Mouse (Mus musculus) spleen, adult 12 weeks (tissue): Measurements from ENCODE around the gene Epb42.
A peak's percentile ranks its signal among the peaks of the same experiment; 100 is the strongest.
"Not testable (repeated sequence)": the region's sequence is repeated elsewhere in the genome, so short reads cannot be mapped to it uniquely, and the experiment has no call there.

ENCODE experiments used
- DNase-seq: peaks from one replicate; pipeline ENCODE4 v3.0.0; 2022; ENCODE audit warnings: low spot score

The Epb42 gene

DNA sequence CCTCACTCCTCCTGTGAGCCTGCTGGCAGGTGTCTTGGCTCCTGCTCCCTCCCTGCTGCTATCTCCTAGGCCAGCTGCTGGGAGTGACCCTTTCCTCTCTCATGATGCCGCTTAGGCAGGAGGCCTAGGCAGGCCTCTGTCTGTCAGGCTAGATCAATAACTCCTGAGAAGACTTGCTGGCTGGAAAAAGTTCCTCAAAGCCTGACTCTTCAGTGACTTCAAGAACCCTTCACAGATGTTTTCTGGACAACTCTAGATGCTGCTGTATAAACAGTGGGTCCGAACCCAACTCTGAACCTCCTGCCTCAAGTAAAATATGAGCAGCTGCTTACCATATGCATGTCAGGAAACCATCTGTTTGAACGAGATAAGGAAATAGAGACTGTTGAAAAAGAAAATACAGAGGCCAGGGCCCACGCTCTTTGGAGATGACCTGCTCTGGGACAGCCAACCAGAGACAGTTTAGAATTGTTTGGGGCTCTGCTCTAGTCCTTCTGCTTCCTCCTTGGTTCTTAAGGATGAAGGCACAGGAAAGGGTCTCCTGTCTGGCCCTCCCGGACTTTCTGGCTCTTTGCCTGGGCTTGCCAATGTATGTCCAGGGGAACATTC, at the start of gene Epb42:
TSS of gene Epb42 (minus strand) at position 340 of the 609 bp plus-strand sequence.
- peak; percentile 79 for DNase-seq

DNA sequence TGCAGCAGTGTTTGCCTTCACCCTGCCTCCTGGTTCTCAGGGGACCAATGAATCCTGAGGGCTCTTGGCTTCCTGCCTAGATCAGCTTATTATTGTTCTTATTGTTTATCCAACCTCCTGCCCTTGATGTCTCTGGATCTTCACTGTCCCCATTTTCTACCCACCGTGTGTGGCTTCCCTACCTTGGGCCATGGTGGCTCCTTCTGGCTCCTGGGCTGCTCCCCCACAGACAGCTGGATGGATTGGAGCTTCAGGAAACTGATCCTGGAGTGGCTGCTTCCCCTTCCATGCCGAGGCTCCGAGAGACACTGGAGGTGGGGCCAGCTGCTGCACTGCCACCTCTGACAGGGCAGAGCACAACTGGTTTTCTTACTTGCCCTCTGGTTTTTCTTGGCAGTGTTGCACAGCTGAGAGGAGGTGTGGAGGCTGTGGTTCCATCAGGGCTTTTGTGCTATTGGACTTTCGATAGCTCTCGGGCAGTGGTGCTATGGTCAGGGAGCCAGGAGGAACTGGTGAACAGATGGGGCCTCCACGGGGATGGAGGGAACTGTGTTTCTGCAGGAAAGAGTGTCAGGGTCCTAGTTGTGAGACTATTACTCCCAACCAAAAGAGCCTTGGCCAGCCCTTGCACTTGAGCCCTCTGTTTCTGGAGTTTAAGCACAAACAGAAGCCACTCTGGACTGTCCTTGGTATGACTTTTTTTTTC, 48.8 kb upstream of the Epb42 start, which contains the start of gene Tgm5:
TSS of gene Tgm5 (minus strand) at position 362 of the 706 bp plus-strand sequence.
- DNase-seq = no peak

DNA sequence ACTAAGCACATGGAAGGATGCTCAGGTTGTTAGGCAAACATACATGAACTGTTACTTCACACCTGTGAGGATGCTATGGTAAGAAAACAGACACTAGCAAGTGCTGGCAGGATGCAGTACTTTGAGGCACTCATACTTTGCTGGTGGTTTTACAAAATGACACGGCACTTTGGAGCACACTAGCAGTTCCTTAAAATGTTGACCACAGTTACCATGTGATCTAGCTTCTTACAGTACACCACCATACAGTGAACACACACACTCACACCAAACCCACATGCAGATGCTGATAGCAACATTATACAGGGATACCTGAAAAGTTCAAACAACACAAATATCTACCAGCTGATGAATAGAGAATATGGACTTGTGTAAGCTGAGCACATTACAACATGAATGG, 45.8 kb upstream of the Epb42 start:
- no peak for DNase-seq

DNA sequence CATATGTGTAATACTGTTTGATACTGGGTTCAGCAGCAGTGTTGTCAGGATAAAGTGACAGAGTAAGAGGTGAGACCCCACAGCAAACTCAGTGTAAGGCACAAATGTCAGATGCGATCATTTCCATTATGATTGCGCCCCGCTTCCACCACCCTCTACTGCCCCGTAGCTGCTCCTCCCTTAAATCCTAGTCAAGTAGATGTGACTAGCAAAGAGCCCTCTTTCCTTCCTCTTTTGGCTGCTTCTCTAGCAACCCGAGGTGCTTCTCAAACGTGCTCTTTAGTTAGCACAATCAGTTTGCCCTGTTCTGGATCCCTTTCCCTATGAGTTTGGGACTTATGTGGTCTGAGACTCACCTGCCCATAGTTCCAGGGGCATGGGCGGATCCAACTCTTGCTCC, 37.9 kb upstream of the Epb42 start:
- DNase-seq = no peak

DNA sequence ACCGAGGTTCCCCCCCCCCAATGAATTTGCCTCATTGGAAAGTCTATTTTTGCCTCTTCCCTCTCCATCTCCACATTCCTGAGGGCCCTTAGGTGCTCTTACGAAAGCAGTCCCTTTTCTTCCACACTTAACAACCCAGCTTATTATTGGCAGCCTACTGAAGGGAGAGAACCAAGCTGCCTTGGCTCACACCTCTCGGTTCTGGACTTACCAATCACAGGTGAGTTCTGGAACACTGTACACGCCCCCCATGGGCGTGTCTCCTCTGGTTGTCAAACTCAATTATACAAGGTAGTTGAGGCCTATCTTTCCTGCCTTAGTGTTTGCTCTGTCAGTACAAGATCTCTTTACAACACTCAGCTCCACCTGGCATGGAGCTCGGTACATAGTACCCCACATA, 35.0 kb upstream of the Epb42 start:
- DNase-seq = no peak

DNA sequence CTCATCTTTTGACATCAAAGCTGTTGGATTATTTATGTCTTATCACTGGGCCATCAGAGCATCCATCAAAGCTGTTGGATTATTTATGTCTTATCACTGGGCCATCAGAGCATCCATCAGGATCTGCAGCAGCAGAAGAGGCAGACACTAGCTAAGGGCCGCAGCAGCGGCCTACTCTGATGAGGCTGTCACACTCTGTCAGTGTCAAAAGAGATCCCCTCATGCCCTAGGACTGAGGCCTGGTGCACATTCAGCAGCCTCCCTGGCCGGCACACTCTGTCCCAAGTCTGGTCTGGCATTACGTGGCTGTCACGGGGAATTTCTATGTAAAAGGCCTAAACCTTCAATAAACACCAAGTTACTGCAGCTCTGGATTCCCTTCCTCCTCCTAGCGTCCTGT, 32.6 kb upstream of the Epb42 start:
- no peak for DNase-seq

DNA sequence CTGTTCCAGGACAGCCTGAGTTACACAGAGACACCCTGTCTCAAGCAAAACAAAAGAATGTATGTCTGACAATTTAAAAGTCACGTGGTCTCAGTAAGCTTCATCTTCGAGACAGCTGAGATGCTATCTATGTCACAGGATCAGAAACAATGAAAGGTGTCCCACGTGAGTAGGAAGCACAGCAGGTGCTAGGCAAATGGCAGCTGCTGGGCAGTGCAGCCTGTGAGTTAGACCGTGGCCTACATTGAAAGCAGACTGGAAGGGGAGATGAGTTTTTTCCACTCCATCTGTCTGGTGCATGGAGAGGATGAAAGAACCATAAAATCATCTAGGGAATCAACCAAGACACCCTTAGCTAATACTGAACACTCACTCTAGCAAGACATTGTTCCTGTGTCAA, 30.2 kb upstream of the Epb42 start:
- DNase-seq = no peak

DNA sequence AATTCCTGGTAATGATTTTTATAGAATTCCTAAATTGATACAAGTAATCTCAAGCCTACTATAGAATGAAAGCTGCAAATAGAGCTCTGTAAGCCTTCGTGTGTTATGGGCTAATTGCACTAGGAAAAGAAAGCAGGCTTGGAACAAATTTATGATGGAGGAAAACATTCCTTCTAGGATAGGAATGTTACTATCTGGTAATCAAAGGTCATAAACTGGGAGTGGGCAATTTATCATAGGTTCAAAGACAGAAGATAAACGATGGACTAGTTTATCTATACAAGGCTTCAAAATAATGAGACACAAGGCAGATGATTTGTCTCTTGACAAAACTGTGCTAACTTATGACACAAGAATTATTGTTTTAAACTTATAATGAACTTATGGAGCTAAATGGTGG, 24.4 kb upstream of the Epb42 start:
- no peak for DNase-seq

DNA sequence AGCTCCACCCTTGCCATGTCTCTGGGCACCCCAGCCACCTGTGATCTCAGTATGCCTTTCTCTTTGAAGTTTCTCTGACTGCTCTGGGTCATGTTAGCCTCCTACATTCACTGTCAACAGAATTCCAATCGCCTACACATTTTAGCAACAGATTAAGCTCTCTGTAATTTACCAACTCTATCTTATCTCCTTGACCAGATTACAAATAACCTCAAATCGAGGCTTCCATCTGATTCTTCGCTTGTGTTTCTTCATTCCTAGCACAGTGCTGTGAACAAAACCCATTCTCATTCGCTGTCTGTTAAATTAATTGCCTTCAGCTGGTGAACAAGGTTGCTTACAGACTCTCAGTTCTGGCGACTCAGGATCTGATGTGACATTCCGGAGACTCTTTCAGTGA, 21.1 kb upstream of the Epb42 start:
- no peak for DNase-seq

DNA sequence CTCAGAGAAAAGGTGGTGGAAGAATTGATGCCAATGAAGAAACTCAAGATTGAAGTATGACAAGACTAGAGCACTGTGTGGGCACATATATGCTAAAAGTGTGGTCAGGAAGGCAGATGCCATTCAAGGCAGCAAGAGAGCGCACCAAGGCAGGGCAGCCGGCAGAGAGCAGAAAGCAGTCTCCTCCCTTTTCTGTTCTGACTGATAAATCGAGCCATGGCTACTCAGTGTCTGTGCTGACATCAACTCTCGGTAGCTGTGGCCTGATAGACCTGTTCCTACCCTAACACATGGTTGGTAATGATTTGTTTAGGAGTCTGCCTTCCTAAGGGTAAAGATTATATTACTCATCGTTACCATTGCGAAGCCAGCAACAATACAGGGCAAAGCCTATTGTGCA, 19.0 kb upstream of the Epb42 start:
- peak; percentile 40 for DNase-seq

DNA sequence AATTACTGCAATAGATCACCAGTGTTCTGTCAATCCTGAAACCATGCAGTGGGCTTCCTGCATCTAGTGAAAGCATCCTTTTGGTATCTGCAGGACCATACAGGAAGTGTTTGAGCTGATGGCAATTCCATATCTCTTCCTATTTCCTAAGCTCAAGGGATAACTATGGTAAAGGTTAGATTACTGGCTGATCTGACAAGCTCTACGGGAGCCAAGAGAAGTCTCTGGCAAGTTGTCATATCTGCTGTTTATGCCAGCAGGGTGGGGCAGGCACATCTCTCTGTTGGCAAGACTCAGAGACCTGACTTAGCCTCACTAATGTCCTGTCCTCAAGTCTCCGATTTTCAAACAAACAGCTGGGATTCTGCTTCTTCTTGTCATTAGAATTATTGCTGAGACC, 17.2 kb upstream of the Epb42 start:
- no peak for DNase-seq

DNA sequence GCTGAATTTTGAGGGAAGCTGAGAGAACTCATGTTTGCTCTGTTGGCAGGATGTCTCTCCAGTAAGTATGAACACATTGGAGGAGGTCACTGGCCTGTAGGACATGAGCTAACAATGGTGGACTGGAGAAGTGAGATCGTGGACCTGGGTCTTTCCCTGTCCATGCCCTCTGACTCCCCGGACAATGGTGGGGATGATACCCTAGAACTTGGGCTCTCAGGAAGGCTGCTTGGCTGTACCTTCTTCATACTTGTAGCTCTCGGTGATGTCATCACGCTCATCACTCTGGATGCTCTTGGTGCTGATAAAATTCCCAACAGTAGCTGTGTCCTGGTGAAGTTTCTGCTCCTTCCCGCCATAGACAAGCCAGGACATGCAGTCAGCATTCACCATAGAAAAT, 15.3 kb upstream of the Epb42 start:
- DNase-seq = no peak

DNA sequence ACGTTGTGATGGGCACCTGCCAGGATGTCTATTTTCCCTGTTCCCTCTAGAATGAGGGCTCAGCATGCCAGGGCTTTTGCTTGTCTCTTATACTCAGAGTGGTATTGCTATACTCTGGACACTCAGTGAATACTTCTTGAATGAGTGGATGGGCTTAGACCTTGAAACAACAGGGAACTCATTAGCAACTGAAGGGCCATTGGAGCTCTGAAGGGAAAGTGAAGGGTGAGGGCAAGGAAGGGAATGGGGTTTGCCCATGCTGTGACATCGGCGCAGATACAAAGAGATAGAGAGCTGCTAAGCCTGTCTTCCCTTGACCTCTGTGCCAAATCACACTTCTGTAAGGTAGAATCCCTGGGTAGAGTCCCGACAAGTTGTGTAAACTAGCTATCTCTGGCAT, 8.8 kb upstream of the Epb42 start:
- DNase-seq = no peak

DNA sequence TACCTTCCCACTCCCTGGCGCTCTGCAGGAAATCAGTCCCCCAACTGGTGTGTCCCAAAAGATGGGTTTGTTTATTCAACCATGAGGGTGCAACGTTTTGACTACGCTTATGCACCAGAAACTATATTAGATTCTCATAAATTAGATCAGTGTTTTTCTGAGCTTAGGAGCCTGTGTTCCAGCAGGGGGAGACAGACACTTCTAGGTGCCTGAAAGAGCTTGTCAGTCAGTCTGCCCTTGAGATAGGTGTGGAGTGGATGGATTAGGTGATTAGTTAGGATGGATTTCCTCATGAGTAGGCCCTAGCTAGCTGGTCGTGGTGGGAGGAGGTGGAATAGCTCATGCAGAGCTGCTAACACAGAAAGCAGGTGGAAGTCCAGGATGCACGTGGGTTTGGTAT, 4.2 kb upstream of the Epb42 start:
- DNase-seq = no peak

DNA sequence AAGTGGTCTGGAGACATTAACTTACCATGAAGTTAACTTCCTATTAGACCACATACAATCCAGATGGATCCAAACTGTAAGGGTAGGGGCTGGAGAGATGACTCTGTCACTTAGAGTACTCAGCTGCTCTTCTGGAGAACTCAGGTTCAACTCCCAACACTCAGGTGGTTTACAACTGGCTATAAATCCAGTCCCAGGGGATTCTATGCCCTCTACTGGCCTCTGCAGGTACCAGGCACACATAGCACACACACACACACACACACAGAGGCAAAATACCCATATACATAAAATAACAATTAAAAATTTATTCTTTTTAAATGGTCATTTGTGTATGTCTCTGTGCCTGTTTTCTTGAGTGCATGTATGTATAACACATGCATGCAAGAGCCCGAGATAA, 2.5 kb upstream of the Epb42 start:
- no peak for DNase-seq

DNA sequence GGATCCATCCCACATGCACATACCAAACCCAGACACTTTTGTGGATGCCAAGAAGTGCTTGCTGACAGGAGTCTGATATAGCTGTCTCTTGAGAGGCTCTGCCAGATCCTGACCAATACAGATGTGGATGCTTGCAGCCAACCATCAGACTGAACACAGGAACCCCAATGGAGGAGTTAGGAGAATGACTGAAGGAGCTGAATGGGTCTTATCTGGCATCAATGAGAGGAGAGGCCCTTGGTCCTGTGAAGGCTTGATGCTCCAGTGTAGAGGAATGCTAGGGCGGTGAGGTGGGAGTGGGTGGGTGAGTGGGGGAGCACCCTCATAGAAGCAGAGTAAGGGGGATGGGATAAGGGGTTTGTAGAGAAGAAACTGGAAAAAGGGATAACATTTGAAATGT, 2.0 kb upstream of the Epb42 start:
- not testable (repeated sequence) for DNase-seq

DNA sequence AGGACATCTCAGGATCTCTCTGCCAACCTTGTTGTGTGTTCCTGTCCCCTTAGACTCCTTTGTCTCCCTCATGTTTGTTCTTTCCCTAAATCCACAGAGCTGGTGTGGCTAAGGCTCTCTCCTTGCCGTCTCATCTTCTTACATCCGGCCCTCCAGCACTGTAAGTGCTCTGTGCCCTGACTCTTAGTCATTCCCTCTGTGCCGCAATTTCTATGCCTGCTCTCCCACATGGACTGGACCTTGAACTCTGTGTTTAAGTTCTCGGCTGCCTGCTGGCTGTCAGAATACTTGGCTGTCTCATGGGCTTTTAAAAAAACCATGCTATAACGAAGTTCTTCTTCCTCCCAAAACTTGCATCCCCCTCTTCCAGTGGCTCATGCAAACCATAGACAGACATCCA, 14.0 kb downstream of the Epb42 start:
- no peak for DNase-seq

DNA sequence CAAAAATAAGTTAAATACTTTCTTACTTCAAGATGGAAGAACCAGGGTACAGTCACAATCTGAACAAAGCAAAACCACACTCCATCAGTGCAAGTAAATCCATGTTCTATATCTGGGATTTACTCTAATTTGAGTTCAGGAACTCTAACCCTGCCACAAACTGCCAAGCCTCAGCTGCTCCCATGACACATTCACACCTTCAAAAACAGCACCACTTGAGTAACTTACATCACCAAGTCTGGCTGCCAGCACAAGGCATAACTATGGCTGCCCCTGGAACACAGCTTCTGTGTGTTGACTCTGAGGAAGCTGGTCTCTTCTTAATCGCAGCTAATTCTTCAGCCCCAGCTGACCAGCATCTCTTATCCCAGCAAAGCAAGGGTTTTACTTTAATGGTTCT, 19.7 kb downstream of the Epb42 start:
- no peak for DNase-seq

DNA sequence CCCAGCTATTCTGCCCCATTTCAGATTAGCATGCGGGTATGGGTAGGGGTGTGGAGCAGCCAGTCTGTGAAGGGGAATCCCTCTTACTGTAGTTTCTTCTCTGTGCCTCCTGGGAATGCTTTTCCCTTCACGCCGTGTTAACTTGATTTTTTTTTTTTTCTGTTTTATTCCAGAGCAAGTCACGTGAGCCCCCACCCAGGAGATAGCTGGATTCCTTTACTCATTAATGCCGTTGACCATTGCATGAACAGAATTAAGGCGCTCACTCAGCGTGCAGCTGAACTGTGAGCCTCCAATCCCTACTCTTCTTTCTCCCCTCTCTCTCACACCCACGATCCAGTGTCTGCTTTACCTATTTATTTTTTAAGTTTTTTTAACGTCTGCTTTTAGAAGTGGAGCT, 20.6 kb downstream of the Epb42 start:
- DNase-seq = no peak

DNA sequence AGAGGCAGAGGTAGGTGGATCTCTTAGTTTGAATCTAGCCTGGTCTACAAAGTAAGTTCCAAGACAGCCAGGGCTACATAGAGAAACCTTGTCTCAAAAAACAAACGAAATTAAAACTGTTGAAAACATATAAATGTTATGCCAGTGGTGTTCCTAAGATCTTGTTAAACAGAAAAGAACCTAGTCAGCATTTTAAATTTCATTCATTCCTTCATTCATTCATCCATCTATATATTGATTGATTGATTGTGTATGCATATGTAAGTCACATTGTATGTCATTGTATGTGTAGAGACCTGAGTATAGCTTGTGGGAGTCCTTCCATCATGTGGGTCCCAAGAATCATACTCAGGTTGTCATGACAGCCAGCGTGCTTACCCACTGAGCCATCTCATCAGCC, 21.4 kb downstream of the Epb42 start:
- DNase-seq = no peak

DNA sequence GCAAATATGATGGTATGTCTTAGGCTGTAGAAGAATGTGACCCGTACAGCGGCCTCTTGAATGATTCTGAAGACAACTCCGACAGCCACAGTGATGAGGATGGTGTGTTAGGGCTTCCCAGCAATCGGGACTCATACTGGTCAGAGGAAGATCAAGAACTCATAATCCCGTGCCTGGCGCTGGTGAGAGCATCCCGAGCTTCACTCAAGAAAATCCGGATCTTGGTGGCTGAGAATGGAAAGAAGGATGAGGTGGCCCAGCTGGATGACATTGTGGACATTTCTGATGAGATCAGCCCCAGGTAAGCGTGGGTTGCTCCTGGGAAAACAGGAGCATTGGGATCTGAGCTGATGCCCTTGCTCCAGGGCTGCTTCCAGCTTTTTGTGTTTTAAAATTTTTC, 24.2 kb downstream of the Epb42 start:
- DNase-seq = no peak

DNA sequence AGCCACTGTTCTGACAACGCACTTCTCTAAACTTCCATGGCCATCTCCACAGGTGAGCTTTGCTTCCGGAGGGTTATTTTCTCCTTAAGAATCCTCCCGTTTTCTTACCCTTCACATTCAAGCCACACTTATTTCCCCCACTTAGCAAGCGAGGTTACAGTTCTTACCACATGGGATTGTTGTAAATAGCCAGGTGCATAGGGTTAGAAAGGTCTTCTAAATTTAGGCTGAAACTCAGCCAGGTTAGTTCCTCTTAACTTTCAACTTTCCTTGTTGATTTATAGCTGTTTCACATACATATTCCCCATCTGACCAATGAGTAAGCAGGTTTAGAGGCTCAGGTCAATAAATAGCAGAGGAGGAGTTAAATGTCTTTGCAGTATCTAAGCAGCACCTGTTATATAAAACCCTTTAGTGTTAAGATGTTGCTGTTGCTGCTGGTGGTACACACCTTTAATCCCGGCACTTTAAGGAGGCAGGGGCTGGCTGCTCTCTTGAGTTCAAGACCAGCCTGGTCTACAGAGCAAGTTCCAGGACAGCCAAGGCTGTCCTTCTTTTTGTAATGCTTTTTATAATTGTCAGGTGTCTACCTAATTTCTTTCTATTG, 27.7 kb downstream of the Epb42 start:
- DNase-seq = no peak

DNA sequence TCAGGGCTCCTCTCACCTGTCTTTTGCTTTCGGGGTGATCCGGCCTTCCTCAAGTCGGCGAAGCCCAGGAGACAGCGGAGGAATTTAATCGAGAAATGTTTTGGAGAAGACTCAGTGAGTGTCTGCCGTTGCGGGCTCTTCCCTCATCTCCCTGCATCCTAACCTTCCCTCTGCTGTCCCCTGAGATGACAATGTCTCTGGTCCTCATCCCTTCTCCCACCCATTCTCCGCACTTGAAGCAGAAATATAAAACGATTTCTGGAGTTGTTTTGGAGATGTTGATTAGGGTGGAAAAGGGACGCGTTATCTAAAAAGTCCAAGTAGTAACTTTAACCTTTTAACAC, 28.2 kb downstream of the Epb42 start:
- DNase-seq = no peak
